Mouse (Mus musculus) heart, adult 8-10 months (tissue): ENCODE measurements around the gene Fam183b. TPM values are rescaled to one million over a fixed set of nuclear protein-coding genes. Genes with fewer than 3 reads are reported as not detected.
"Not testable (repeated sequence)": the region's sequence is repeated elsewhere in the genome, so short reads cannot be mapped to it uniquely, and the experiment has no call there.

Experiments used
- DNase-seq: peaks from one replicate; pipeline ENCODE4 v3.0.0; 2022; ENCODE audit warnings: low spot score
- total RNA-seq, 4 experiments: library from RNA; stranded (reverse); gene quantifications; 2 replicates each; pipeline ENCODE4 v1.2.4; 2022

Fam183b gene
- total RNA-seq, 4 experiments from 2014 or later: 0.52 to 0.69 TPM; not detected in 2

DNA sequence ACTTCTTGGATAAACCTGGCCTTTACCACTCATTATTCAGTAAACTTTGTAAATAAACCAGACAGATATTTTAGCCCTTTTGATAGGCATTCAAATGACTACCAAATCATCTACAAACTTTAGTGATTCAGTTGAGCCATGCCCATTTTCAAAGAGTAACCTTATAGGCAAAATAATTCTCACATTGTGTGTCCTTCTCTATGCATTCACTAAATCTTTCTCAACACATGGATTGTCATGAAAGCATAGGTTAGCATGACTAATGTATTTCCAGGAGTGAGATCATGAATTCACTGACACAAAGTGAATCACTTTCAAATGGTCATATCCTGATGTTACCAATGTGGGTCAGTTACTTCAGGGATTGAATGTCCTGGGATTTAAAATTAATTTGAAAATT, 28.9 kb downstream of the Fam183b start, which contains the start of gene Olfr315:
Gene Olfr315, plus strand, starts transcription at position 301 of the 400 bp plus-strand sequence.
- DNase-seq: no peak

- no peak for DNase-seq
Observed at GRCm38 (mm10) chr11:58752434-58752833, 49.3 kb downstream of the Fam183b start, which contains the start of gene Olfr316. Gene Olfr316, plus strand, starts transcription at chr11:58752734.

DNA sequence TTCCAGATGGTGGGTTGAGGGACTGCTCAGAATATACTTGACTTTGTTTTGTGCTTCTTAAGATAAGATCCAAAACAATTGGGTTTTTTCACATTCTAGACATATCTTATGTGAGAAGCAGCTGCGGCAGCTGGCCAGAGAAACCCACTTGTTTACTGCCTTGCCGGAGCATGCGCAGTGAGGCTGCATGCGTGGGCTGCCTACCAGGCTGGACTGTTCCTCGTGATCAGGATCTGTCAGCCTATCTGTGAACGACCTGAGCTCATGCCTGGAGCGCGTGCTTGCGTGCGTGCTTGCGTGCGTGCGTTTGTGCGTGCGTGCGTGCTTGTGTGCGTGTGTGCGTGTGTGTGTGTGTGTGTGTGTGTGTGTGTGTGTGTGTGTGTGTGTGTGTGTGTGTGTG, 50.7 kb downstream of the Fam183b start:
- DNase-seq: not testable (repeated sequence)

Other genes starting within 250 kb of the Fam183b start
- not detected for gene Olfr328, start 246.3 kb downstream of the Fam183b start, total RNA-seq
- gene Olfr224, start 231.4 kb downstream of the Fam183b start, total RNA-seq: not detected
- gene Olfr325, start 224.2 kb downstream of the Fam183b start, total RNA-seq: not detected
- not detected for gene Olfr324, start 206.8 kb downstream of the Fam183b start, total RNA-seq
- gene 2210407C18Rik, start 185.9 kb downstream of the Fam183b start, total RNA-seq: 1 to 10 TPM; 3.2 to 9.2 (median 6.2) TPM
- gene Olfr323, start 171.5 kb downstream of the Fam183b start, total RNA-seq: not detected
- gene Trim58, start 161.5 kb downstream of the Fam183b start, total RNA-seq: not detected
- not detected for gene Olfr322, start 143.2 kb downstream of the Fam183b start, total RNA-seq
- not detected for gene Olfr320, start 120.9 kb downstream of the Fam183b start, total RNA-seq
- not detected for gene Olfr319, start 102.8 kb downstream of the Fam183b start, total RNA-seq
- not detected for gene Olfr318, start 77.9 kb downstream of the Fam183b start, total RNA-seq
- not detected for gene Olfr317, start 62.7 kb downstream of the Fam183b start, total RNA-seq
- not detected for gene Olfr316, start 49.2 kb downstream of the Fam183b start, total RNA-seq
- gene Olfr315, start 28.8 kb downstream of the Fam183b start, total RNA-seq: not detected
- gene Olfr314, start 19.0 kb downstream of the Fam183b start, total RNA-seq: not detected
- not detected for gene Olfr313, start 13.0 kb upstream of the Fam183b start, total RNA-seq
- gene Olfr312, start 27.3 kb upstream of the Fam183b start, total RNA-seq: not detected
- gene Olfr311, start 37.3 kb upstream of the Fam183b start, total RNA-seq: not detected
- gene Gm12258, start 45.2 kb upstream of the Fam183b start, total RNA-seq: 1 to 10 TPM; 1.1 to 2.5 (median 1.6) TPM
- 1 to 10 TPM; 1.6 to 3.1 (median 1.9) TPM for gene 2810021J22Rik, start 65.3 kb upstream of the Fam183b start, total RNA-seq
- 1 to 10 TPM; 3.0 to 4.5 (median 4.1) TPM for gene Zfp39, start 102.3 kb upstream of the Fam183b start, total RNA-seq
- gene Btnl10, start 115.9 kb upstream of the Fam183b start, total RNA-seq: under 1 TPM in 1 of 4 experiments, not detected in 3; 0.09 TPM
- gene Rnf187, start 137.0 kb upstream of the Fam183b start, total RNA-seq: 100 to 1,000 TPM; 165 to 184 (median 175) TPM
- 1 to 10 TPM in 3 of 4 experiments, not detected in 1; 1.3 to 1.4 (median 1.3) TPM for gene Hist3h2ba, start 147.0 kb upstream of the Fam183b start, total RNA-seq
- 10 to 100 TPM; 10.5 to 17.8 (median 16.0) TPM for gene Hist3h2a, start 152.7 kb upstream of the Fam183b start, total RNA-seq
- under 1 TPM in 3 of 4 experiments, not detected in 1; 0.06 to 0.20 (median 0.08) TPM for gene Trim17, start 152.7 kb upstream of the Fam183b start, total RNA-seq
- 10 to 100 TPM; 14.7 to 18.9 (median 16.5) TPM for gene Trim11, start 176.1 kb upstream of the Fam183b start, total RNA-seq